Mouse (Mus musculus): Measurements from ENCODE around the gene Cmss1.

Cmss1 gene

DNA sequence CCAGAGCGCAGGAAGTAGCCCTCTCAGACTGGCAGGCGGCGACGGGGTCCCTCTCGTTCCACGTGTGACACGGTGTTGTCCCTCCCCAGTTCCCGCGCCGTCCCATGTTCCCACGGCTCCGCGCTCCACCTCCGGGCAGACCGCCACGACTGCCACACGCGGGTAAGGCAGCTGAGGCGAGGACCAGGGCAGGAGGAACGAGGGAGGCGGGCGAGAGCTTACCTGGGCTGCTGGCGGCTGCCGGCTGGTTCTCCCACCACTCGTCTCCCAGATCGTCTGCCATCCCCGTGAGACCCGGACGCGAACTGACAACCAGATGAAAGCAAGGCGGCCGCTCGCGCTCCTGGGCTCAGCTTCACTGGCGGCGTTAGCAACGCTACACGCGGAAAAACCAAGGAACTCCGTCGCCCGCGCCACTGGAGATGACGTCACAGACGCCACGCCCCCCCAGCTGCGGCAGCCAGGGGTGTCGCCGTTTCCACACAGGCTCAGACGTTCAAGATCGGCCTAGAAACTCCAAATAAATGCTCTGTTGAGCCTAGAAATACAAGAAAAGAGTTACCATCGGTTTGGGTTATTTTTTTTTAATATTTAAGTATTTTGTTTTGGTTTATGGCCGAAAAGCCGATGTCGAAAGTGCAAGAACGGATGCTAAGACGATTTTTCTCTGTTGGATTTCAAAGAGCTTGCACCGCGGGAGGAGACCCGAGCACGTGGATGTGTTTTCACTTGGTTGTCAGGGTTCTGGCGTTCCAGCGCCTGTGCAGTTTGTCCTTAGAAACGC lies at the start of gene Cmss1:
TSS of gene Cmss1 (minus strand) at position 421 of the 784 bp plus-strand sequence.
- peak; percentile 92 for DNase-seq (ENCODE audit: low read depth, low spot score)

DNA sequence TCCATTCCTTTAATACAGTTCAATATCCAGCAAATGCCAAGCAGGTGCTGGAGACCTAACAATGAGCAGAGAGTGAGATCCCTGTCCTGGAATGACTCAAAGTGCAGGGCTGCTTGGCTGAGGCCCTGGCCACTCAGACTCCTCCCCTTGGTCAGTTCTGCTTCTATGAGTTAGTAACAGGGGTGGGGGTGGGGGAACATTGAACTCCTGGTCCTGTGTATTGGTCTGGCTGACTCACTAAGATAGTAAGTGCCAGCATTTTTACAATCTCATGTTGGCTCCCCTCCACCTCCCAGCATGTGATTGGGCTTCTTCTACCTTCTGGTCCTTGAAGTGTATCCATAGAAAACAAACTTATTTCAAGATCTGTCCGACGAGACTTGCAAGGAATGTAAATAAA lies 43.2 kb upstream of the Cmss1 start:
- no peak for DNase-seq (ENCODE audit: low read depth, low spot score)

DNA sequence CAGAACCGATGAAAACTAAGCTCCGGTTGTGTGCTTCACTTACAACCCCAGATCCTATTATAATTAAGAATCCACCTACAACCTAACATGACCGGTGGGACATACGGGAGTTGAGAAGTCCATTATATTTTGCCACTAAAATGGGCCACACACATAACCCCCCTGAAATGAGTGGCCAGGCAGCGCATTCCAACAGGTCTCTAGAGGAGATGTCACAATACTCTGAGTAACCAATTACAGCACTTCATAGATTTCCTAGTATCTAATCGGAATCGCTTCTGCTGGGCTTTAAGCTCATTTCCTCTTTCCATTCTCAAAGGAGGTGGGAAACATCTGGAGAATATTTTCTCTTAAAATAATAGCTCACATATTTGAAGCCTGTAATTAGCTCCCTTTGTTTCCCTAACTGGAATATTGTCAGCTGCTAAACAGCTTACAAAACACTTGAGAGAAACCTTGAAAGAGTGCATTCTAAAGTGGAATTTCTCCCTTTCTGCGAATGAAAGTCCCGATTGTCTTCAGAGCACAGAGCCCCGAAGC lies 34.8 kb upstream of the Cmss1 start:
- DNase-seq (ENCODE audit: low read depth, low spot score), result peak; percentile 30

DNA sequence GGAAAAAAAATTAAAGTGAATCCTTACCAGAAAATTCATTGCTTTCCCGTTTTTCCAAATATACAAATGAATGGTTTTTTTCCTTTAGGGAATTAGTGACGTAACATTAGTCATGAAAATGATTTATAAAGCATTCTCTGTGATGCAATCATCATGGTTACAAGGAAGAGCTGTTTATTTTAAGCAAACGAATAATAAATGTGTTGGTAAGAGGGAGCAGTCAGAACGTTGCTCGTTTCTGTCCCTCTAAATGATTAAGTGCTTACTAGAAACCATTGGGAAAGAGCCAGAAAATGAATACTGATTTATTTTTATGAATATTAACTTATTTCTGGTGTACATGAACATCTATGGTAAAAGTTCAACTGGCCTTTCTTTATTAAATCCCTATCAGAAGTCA lies 28.1 kb upstream of the Cmss1 start:
- DNase-seq (ENCODE audit: low read depth, low spot score), result no peak

DNA sequence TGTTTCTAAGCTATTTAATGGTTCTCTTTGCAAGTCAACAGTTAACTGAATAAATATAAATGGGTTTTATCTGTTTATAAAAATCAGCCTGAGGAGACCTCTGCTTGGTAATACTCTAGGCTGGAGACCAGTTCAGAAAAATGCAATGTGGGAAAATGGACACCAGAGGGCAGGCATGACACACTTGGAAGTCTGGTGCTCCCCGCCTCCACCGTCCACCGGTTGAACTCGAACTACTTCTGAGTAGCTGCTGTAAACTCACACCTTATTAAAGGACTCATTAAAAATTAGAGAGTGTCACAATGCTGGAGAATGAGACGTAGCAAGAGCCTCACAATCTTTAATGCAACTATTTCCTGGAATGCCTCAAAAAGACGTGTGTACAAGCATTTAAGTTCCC lies 27.5 kb upstream of the Cmss1 start:
- peak; percentile 80 for DNase-seq (ENCODE audit: low read depth, low spot score)

DNA sequence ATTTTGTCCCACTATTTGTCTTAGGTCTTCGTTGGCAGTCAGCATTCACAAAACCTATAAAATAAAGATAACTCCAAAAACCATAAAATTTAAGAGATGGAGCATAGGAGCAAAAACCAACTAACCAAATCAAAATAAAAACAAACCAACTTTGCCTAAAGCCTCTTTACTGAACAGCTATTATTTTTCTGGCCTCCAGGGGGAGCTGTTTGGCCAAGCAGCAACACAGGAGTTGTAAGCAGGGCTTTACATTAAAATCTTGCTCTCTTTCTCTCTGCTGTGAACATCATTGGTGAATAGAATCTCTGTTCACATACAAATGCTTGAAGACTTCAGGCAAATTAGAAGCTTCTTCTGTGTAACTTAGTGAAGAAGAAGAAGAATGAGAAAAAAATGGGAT lies 5.1 kb upstream of the Cmss1 start:
- DNase-seq (ENCODE audit: low read depth, low spot score), result peak; percentile 70

DNA sequence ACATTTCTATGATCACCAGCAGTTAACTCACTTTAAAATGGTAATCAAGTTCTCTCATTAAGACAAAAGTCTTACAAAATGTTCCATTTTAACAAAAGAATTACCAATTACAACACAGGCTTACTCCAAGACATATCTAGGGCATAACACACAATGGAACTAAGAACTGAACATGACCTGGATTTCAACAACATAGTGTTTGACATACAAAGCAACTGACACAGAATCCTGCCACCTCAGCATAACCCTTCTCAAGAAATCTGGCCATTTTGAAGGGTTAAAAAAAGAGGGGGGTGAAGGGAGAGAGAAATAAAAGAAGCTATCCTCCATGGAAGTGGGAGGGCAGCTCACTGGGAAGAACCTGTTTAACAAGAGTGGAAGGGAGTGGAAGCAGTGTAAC lies 5.6 kb downstream of the Cmss1 start:
- DNase-seq (ENCODE audit: low read depth, low spot score), result no peak

DNA sequence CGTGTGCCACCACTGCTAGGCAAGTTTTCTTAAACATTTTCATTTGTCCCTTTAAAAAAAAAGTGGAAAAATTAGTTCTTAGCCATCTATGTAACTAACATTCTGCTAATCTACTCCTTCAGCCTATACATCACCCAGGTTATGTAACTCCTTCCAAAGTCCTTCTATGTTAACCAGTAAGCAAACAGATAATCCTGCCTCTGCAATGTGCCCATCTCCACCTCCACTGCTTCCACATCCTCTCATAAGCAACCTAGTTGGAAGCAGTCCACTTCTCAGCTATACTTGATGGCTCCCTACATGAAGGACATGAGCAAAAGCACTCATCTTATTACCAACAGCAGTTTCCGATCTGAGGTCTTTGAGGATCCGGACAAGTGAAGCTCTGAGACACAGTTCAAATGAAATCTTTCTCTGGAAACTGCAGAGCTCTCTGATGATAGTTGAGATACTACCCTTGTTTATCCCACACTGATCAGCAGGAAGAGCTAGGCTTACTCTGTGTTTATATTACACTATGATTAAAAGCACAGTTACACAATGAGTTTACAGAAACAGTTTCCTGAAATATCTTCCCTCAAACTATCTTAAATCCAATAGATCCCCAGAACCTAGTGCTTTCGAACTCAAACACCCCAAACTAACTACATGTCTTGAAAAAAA lies 9.2 kb downstream of the Cmss1 start:
- DNase-seq (ENCODE audit: low read depth, low spot score), result no peak

DNA sequence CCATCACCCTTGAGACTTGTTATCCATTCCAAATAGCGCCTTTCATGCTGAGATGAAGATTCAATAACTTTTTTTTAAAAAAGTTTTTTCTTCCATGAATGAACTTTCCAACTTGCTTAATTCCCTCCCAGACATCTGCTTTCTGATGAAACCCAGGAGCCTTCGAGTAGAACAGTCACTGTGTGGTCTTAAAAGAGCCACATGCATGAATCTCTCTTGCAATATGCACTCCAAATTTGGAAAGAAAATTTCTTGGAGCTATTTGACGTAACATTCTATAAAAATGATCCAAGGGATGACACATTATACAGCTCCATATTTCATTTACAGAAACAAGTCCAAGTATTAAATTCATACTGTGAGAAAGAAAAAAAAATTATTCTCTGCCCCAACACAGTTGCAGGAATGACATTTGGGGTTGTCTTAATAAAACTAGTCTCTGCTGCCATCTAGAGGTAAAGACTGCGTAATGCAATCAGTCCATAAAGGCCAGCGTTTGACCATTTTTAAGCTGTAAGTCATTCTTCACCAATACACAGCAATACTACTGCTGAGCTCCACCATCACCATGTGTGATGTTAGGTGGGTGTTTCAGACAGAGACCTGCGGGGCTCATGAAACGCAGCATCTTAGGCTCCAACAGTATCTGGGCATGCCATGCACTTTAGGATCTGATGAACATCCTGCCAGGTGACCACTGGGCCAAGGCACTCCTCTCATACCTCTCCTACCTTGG lies 13.1 kb downstream of the Cmss1 start:
- DNase-seq (ENCODE audit: low read depth, low spot score), result peak; percentile 70

DNA sequence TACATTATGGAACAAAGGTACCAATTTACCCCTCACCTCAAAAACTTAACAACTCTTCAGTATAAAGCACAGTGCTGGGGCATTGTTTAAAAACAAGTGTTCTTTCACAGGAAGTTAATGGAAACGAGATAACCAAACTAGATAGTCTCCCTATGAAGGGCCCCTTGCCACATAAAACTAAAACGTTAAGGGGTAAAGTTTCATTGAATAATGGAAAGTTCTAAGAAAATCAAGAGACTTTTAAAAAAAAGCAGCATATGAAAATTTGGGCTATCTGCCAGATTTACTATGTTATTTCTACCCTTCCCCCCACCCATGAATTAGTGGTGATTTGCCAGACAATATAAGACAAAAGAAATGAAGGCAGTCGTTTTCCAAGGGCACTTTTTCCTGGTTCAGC lies 21.5 kb downstream of the Cmss1 start:
- no peak for DNase-seq (ENCODE audit: low read depth, low spot score)

DNA sequence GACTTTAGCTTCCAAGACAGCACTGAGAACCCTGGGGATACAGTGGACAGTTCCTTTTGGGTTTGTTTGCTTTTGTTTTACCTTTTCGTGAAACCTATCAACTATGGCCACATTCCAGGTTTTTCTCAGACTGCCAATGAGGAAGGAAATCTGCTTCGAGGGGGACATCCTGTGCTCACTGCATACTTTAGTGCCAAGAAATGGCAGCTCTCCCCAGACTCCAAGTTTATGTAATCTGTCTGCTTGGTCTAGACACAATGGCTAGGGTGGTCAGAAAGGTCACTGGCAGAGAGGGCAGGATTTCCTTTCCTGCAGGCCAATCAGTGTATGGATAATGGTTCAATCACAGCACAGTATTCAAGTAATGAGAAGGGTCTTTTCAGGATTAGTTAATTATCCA lies 24.7 kb downstream of the Cmss1 start:
- no peak for DNase-seq (ENCODE audit: low read depth, low spot score)

DNA sequence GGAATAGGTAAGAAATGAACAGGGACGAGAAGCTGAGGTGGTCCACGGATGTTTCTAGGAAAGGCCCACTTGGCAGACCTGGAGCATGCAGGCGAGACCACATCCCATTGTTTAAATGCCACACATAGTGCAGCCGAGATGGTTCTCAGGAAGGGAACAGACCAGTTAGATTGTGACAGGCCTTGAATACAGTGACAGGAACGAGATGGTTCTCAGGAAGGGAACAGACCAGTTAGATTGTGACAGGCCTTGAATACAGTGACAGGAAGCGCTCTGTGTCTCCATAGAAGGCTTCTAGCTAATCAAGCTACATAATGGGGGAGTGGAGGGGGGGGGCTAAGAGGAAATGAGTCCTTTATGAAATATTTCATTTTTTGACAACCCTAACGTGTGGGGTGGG lies 26.6 kb downstream of the Cmss1 start:
- no peak for DNase-seq (ENCODE audit: low read depth, low spot score)

DNA sequence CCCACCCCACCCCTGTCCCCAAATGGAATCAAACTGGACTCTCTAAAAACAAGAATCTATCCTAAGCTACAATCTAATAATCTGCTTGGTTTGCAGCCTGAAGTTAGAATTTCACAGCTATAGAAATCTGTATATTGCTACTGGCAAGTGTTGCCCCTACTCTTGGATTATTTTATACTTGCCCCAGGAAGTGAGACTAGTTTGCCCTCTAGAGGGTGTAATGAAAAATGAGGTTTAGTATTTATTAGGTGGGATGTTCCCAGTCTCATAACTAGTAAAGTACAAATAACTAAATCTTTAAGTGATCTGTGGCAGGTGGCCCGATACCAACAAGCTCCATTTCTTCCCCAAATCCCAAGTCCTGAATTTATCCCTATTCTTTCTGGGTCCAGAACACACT lies 29.1 kb downstream of the Cmss1 start:
- no peak for DNase-seq (ENCODE audit: low read depth, low spot score)

DNA sequence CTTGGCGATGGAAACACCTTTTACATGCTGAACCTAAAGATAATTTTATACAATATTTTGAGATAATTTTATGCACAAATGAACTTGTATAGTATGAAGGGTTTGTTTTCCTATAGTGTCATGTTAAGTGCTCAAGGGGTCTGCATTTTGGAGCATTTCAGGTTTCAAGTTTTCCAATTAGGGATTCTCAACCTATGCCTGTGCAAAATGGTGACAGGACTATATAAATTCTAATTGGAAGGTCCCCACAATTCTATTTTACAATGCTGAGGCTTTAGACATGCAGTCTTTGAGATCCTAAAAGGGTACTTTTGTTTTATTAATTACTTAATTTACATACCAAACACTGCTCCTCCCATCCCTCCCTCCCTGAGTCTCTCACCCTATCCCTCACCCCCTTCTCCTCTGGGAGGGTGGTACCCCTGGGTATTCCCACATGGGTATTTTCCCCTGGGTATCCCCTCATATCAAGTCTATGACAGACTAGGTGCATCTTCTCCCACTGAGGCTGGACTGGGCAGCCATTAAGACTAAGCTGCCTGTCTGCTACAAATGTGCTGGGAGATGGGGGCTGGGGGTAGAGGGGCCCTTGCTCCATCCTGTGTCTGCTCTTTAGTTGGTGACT lies 30.8 kb downstream of the Cmss1 start:
- DNase-seq (ENCODE audit: low read depth, low spot score), result no peak

DNA sequence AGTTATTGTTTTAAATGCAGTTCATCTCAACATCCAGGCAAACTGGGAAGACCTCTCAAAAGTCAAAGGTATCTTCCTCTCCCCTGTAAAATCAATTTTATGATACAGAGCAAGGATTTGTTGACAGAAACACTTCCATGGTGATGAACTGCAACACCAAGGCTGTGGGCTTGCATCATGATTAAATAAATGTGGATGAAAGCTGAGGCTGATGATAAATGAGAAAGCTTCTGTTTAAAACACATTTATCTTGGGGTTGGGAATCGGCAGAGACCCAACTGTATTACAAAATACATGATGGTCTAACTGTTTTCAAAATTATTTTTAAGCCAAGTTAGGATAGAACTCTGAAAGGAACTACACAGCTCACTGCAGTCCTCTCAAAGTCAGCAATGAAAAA lies 32.8 kb downstream of the Cmss1 start:
- DNase-seq (ENCODE audit: low read depth, low spot score), result no peak

DNA sequence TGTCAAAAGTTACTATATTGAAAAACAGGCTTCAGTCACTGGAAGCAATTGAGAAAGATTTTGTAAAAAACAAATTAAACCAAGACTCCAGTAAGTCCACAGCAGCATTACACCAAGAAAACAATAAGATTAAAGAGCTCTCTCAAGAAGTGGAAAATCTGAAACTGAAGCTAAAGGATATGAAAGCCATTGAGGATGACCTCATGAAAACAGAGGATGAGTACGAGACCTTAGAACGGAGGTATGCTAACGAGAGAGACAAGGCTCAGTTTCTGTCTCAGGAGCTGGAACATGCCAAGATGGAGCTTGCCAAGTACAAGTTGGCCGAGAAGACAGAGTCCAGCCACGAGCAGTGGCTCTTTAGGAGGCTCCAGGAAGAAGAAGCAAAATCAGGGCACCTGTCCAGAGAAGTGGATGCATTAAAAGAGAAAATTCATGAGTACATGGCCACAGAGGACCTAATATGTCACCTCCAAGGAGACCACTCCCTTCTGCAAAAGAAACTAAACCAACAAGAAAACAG lies 35.8 kb downstream of the Cmss1 start:
- DNase-seq (ENCODE audit: low read depth, low spot score), result no peak

DNA sequence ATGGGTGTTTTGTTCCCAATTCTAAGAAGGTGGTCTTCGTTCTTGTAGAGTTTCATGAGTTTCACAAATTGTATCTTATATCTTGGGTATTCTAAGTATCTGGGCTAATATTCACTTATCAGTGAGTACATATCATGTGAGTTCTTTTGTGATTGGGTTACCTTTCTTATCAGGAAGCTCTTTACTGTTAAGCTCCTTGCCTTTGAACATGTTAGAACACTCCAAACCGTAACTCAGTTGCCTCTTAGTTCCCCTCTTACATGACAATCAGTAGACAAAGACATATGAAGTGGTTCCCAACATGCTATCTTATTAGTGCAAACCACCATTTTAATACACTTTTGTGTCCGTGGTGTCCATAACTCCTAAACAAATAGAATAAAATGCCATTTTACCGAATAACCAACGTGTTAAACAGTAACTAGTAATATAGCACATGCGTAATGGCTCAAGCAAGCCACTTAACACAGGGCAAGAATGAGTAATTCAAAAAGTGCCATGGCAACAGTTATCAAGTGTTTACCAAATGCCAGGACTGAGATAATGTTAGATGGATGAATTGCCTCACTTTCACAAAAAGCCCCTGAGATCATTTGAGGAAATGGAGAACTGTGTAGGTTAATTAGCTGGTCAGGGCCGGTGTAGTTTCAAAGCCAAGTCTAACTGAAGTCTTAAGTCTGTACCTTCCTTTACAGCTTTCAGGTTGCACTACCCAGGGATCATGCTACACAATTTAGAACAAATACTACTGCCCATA lies 37.8 kb downstream of the Cmss1 start:
- DNase-seq (ENCODE audit: low read depth, low spot score), result no peak

DNA sequence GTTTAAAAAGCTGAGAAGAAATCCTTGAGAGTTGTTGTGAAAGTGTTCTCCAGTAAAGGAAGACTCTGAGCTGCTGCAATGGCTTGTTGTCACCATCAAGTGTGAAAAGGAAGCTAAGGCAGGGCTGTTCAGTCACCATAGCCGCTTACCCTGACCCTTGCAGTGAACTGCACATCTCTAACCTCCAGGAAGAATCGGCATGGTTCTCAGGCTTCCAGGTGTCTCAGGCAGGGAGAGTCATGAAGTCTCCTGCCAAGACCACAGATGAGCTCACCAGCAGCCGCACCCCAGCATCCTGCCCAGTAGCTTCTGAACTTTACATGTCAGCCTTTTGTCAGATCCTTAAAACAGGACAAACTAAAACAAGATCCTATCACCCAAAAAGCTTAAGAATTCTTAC lies 40.4 kb downstream of the Cmss1 start:
- DNase-seq (ENCODE audit: low read depth, low spot score), result no peak

DNA sequence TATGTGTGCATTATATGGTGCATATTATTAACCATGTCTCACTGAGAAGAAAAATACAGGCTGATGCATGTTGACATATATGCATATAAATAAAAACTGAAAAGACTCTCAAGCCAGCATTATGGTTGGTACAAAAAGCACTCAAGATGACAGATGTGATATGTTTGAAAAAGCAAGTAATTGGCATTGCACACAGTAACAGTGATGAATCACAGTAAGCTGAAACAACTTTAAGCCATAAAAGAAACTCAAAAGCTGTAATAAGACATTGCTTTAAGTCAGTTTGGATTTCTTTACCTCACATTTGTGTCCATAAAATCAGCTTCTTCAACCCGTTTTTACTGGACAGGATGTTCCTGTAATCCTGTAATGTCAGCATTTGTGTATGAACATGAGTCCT lies 41.9 kb downstream of the Cmss1 start:
- no peak for DNase-seq (ENCODE audit: low read depth, low spot score)

DNA sequence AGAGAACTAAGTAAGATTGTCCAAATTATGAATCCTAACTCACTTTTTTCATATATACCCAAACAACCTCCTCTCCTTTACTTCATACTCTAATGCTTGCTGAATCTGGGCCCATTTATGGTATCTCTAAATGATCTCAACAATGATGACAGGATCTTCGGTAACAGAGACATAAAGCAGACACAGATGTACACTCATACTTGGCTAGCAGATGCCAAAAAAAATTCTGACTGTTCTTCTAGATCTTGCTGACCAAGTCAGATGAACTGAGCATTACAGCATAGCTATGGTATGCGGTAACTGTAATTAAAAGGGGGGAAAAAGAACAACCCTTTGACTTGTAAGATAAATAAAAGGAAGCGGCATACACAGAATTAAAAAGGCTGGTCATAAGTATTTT lies 43.2 kb downstream of the Cmss1 start:
- DNase-seq (ENCODE audit: low read depth, low spot score), result no peak

DNA sequence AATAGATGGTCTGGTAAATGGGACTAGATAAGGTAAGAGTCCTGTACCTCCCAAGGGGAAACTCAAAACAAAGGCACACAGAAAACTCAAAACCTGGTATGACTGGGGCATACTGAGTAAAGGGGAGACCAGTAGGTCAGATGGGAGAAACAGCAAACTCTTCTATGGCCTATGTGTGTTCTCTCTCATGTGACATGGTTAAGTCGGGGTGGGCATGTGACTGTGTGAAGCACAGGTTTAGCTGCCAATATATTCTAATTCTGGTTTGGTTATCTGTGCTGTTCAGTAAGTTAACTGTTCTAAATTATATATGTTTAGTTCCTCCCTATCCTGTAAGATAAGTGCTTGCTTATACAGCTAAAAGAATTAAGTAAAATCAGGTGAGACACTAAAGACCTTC lies 46.5 kb downstream of the Cmss1 start:
- no peak for DNase-seq (ENCODE audit: low read depth, low spot score)

All from mesoderm, embryonic 11.5 days (tissue).